Mouse (Mus musculus): ENCODE measurements around the gene Dhdh.

- TF ChIP-seq EP300 (IDR thresholded peaks at IDR 0.05; ENCODE audit: low read depth) (no peak), CTCF (IDR thresholded peaks at IDR 0.05; ENCODE audit: low read depth) (no peak)
Observed at GRCm38 (mm10) chr7:45463987-45464778, 24.4 kb downstream of the Dhdh start.

Measured in liver, embryonic 14.5 days (tissue).